Comparison of ENCODE assay signal across 10 mouse cellular contexts in the genomic region with DNA sequence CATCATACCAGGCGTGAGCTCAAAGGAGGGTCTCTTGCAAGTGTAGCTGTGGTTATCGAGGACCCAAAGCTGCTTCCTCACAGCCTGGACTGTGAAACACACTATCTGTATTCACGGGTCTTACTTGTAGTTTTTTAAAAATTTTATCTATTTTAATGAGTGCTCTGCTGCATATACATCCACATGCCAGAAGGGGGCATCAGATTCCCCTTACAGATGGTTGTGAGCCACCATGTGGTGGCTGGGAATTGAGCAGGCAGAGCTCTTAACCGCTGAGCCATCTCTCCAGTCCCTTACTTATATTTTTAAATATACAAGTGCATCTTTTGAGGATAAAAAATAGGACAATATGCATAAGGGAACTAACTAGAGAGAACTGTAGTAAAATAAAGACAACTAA. TPM values are rescaled to one million over a fixed set of nuclear protein-coding genes. Genes with fewer than 3 reads are reported as not detected.
DNase-seq lines count a peak whose midpoint lies in the region; ATAC-seq and TF ChIP-seq lines count a peak whose summit lies in the region.
"Had no signal": no experiment of that assay in that cellular context is flagged by ENCODE, and none has a peak within 500 bp of the region (broad histone marks: within the 10 kb centered on the region; RNA-seq: fewer than 3 reads in every experiment).

No protein-coding gene starts in this region.

- H3K4me2 ChIP-seq in kidney, embryonic 16.5 days (replicated peaks; ENCODE audit: low read depth, low read length), result no peak overlapping the region
- H3K4me2 ChIP-seq: midbrain, embryonic 12.5 days had no signal

- H3K9me3 ChIP-seq in kidney, embryonic 16.5 days (ENCODE audit: low read length), result no peaks in the 10 kb centered on the region
- H3K9me3 ChIP-seq: midbrain, embryonic 12.5 days had no signal

- no peak overlapping the region for H3K27ac ChIP-seq in kidney, adult 2 months (ENCODE audit: insufficient read depth, low read depth, low read length)
- H3K27ac ChIP-seq in kidney, embryonic 16.5 days (ENCODE audit: low read length), result no peak overlapping the region
- H3K27ac ChIP-seq: midbrain, embryonic 12.5 days had no signal

- H3K4me1 ChIP-seq in kidney, adult 2 months (ENCODE audit: control insufficient read depth, insufficient read depth, low read length), result peaks cover 3% of the 10 kb centered on the region; the same call in 1 of the 2 replicates
- H3K4me1 ChIP-seq in kidney, embryonic 16.5 days (ENCODE audit: insufficient read depth, low read length), result 0 out of 2 replicates have a peak, but pooled peaks cover 5% of the 10 kb centered on the region
- H3K4me1 ChIP-seq: midbrain, embryonic 12.5 days had no signal

- 70% methylated on average over 4 of the region's 4 CpGs for WGBS in kidney, adult 2 months
- WGBS in kidney, embryonic 16.5 days, result 75% methylated on average over 4 of the region's 4 CpGs

- peak; percentile 49 for DNase-seq in kidney, adult 2 months
- peak; percentile 76 for DNase-seq in CD4-positive helper T cell, adult 2 months (ENCODE audit: low read depth, low spot score)
- DNase-seq in MEL-GATA-1-ER (ENCODE audit: extremely low read depth, low read depth), result peak; percentile 65
- DNase-seq in embryo, embryonic 9.5 days (ENCODE audit: extremely low spot score), result peak; percentile 31
- peak; percentile 38 for DNase-seq in lung, postnatal 14 days
- DNase-seq in thymus, postnatal 36 days, result peak; percentile 41 to 49
- DNase-seq in urinary bladder, postnatal 25 days (ENCODE audit: low spot score), result no peak

- peak; percentile 79 for TF ChIP-seq CTCF in kidney, adult 2 months (conservative IDR thresholded peaks at IDR 0.05; ENCODE audit: insufficient read depth, insufficient read length, low read depth, low read length)

- TF ChIP-seq POLR2A in kidney, adult 2 months (IDR thresholded peaks at IDR 0.05; ENCODE audit: low read depth, low read length), result no peak

- H3K4me3 ChIP-seq in kidney, adult 2 months (ENCODE audit: insufficient read depth, low read depth, low read length), result no peak overlapping the region
- H3K4me3 ChIP-seq in kidney, embryonic 16.5 days (ENCODE audit: low read length), result no peak overlapping the region
- H3K4me3 ChIP-seq: midbrain, embryonic 12.5 days had no signal

- H3K27me3 ChIP-seq in kidney, adult 2 months (replicated peaks; ENCODE audit: control insufficient read depth, insufficient read depth, low read length), result no peaks in the 10 kb centered on the region
- H3K27me3 ChIP-seq in kidney, embryonic 16.5 days (ENCODE audit: insufficient read depth, low read length), result no peaks in the 10 kb centered on the region
- H3K27me3 ChIP-seq: midbrain, embryonic 12.5 days had no signal

- H3K9ac ChIP-seq in kidney, embryonic 16.5 days (replicated peaks; ENCODE audit: low read length), result no peak overlapping the region
- H3K9ac ChIP-seq: midbrain, embryonic 12.5 days had no signal

- H3K36me3 ChIP-seq in kidney, adult 2 months (ENCODE audit: control insufficient read depth, insufficient read depth, low read length), result peaks cover 3% of the 10 kb centered on the region
- H3K36me3 ChIP-seq in kidney, embryonic 16.5 days (ENCODE audit: insufficient read depth, low read length), result peaks cover 65% of the 10 kb centered on the region

- no peak for ATAC-seq in kidney, embryonic 16.5 days (ENCODE audit: low FRiP score, low TSS enrichment)

RNA-seq across cellular contexts. Expression of a gene that starts 20.1 kb away (rescaled TPM):
- 61.7 and 66.8 TPM in 2 replicates for polyA plus RNA-seq in kidney, adult 2 months (2012; rRNA removed)
- 106 and 121 TPM in 2 replicates for polyA plus RNA-seq in kidney, embryonic 16.5 days (2015; fragmentation: Nextera tagmentation; extraction: Ambion mirVana)

RNA-seq across cellular contexts. Expression of a gene that starts 36.0 kb away (rescaled TPM):
- polyA plus RNA-seq in kidney, adult 2 months (2012; rRNA removed), result 30.8 and 32.0 TPM in 2 replicates
- 89.5 and 92.1 TPM in 2 replicates for polyA plus RNA-seq in kidney, embryonic 16.5 days (2015; fragmentation: Nextera tagmentation; extraction: Ambion mirVana)

RNA-seq across cellular contexts. Expression of a gene that starts 44.1 kb away (rescaled TPM):
- polyA plus RNA-seq in kidney, adult 2 months (2012; rRNA removed), result 0.12 and 0.13 TPM in 2 replicates
- polyA plus RNA-seq in kidney, embryonic 16.5 days (2015; fragmentation: Nextera tagmentation; extraction: Ambion mirVana), result 0.21 and 0.28 TPM in 2 replicates
- polyA plus RNA-seq: frontal cortex, adult 2 months; midbrain, embryonic 12.5 days had no signal

RNA-seq across cellular contexts. Expression of a gene that starts 44.7 kb away (rescaled TPM):
- polyA plus RNA-seq in kidney, adult 2 months (2012; rRNA removed), result 71.0 and 85.2 TPM in 2 replicates
- 597 and 625 TPM in 2 replicates for polyA plus RNA-seq in kidney, embryonic 16.5 days (2015; fragmentation: Nextera tagmentation; extraction: Ambion mirVana)
